ENCODE assay signal across 8 mouse cellular contexts in genomic region chr19:47067924-47068611, GRCm38 (mm10). TPM values are rescaled to one million over a fixed set of nuclear protein-coding genes. Genes with fewer than 3 reads are reported as not detected.
A peak's percentile ranks its signal among the peaks of the same experiment; 100 is the strongest.
DNase-seq lines count a peak whose midpoint lies in the region; ATAC-seq lines count a peak whose summit lies in the region.

No protein-coding gene starts in this region.

- H3K27ac ChIP-seq in hindbrain, embryonic 11.5 days (ENCODE audit: low read depth, low read length): peak overlapping the region; percentile 76

- peak overlapping the region; percentile 64 for H3K4me2 ChIP-seq in hindbrain, embryonic 11.5 days (replicated peaks; ENCODE audit: low read depth, low read length)

- H3K4me1 ChIP-seq in hindbrain, embryonic 11.5 days (replicated peaks; ENCODE audit: control insufficient read depth, insufficient read depth, low read length): no peaks in the 10 kb centered on the region; the same call in 1 of the 2 replicates

- H3K9me3 ChIP-seq in hindbrain, embryonic 11.5 days (ENCODE audit: control insufficient read depth, low read length): no peaks in the 10 kb centered on the region

- ATAC-seq in hindbrain, embryonic 11.5 days (ENCODE audit: low FRiP score): peak; percentile 92

- under 1% methylated on average over 36 of the region's 72 CpGs for WGBS in hindbrain, embryonic 11.5 days

- H3K27me3 ChIP-seq in hindbrain, embryonic 11.5 days (ENCODE audit: control insufficient read depth, insufficient read depth, low read length): no peaks in the 10 kb centered on the region

- H3K36me3 ChIP-seq in hindbrain, embryonic 11.5 days (ENCODE audit: control insufficient read depth, insufficient read depth, low read length): peaks cover 4% of the 10 kb centered on the region; the same call in 1 of the 2 replicates

- H3K9ac ChIP-seq in hindbrain, embryonic 11.5 days (ENCODE audit: low read depth, low read length): peak overlapping the region; percentile 86

- peak overlapping the region; percentile 79 for H3K4me3 ChIP-seq in hindbrain, embryonic 11.5 days (ENCODE audit: low read depth, low read length)

- peak; percentile 90 for DNase-seq in Muller cell, postnatal 12 days (ENCODE audit: inconsistent ontology term)
- peak; percentile 81 for DNase-seq in cerebellum, adult 9-11 months
- DNase-seq in frontal cortex, adult 2 months (ENCODE audit: extremely low spot score in 1 of 2, low spot score in 1 of 2): peak; percentile 60 to 88
- DNase-seq in hindbrain, embryonic 11.5 days (ENCODE audit: low spot score): peak; percentile 86
- DNase-seq in layer of hippocampus, postnatal 14 days (ENCODE audit: low spot score in 2 of 2): peak; percentile 78 to 86
- DNase-seq in lung, postnatal 10 days: peak; percentile 92
- peak; percentile 68 for DNase-seq in ovary, postnatal 14 days (ENCODE audit: low spot score)
- peak; percentile 91 for DNase-seq in thymus, postnatal 14 days

RNA-seq across cellular contexts. Expression of gene Taf5, which starts 0.5 kb away (rescaled TPM):
- 4.7 and 5.0 TPM in 2 replicates for polyA plus RNA-seq in frontal cortex, adult 2 months (2012; rRNA removed)
- 10.8 and 11.8 TPM in 2 replicates for polyA plus RNA-seq in hindbrain, embryonic 11.5 days (2014; fragmentation: Nextera tagmentation; extraction: Ambion mirVana)
- 1 to 10 TPM; 5.2 to 6.1 TPM for total RNA-seq in layer of hippocampus, postnatal 14 days (2021)

RNA-seq across cellular contexts. Expression of gene Pcgf6, which starts 17.4 kb away (rescaled TPM):
- 41.3 and 42.6 TPM in 2 replicates for polyA plus RNA-seq in frontal cortex, adult 2 months (2012; rRNA removed)
- 31.6 and 32.2 TPM in 2 replicates for polyA plus RNA-seq in hindbrain, embryonic 11.5 days (2014; fragmentation: Nextera tagmentation; extraction: Ambion mirVana)
- total RNA-seq in layer of hippocampus, postnatal 14 days (2021): 10 to 100 TPM; 18.9 to 19.4 TPM

RNA-seq across cellular contexts. Expression of gene Usmg5, which starts 22.4 kb away (rescaled TPM):
- 964 and 1,164 TPM in 2 replicates for polyA plus RNA-seq in frontal cortex, adult 2 months (2012; rRNA removed)
- 1,062 and 1,136 TPM in 2 replicates for polyA plus RNA-seq in hindbrain, embryonic 11.5 days (2014; fragmentation: Nextera tagmentation; extraction: Ambion mirVana)
- 100 to 1,000 TPM; 874 to 891 TPM for total RNA-seq in layer of hippocampus, postnatal 14 days (2021)

RNA-seq across cellular contexts. Expression of gene Pdcd11, which starts 22.5 kb away (rescaled TPM):
- polyA plus RNA-seq in frontal cortex, adult 2 months (2012; rRNA removed): 14.1 and 14.2 TPM in 2 replicates
- polyA plus RNA-seq in hindbrain, embryonic 11.5 days (2014; fragmentation: Nextera tagmentation; extraction: Ambion mirVana): 8.1 and 9.4 TPM in 2 replicates
- 10 to 100 TPM; 17.5 to 17.7 TPM for total RNA-seq in layer of hippocampus, postnatal 14 days (2021)

RNA-seq across cellular contexts. Expression of gene Nt5c2, which starts 53.1 kb away (rescaled TPM):
- polyA plus RNA-seq in frontal cortex, adult 2 months (2012; rRNA removed): 49.8 and 53.3 TPM in 2 replicates
- polyA plus RNA-seq in hindbrain, embryonic 11.5 days (2014; fragmentation: Nextera tagmentation; extraction: Ambion mirVana): 81.5 and 90.6 TPM in 2 replicates
- total RNA-seq in layer of hippocampus, postnatal 14 days (2021): 10 to 100 TPM; 68.8 to 69.3 TPM

Comparison
In these comparisons a context has a peak if more than half of its experiments do, and no peak if none do; other contexts are left out.
1. Peak in every context shown above with its lines: DNase-seq, ATAC-seq, H3K4me3 ChIP-seq and H3K27ac ChIP-seq.